Mouse (Mus musculus): ENCODE results near the gene Rcor2.

The Rcor2 gene

GRCm38 (mm10) chr19:7317716-7318115 lies 50.6 kb downstream of the Rcor2 start:
- no peak for DNase-seq (ENCODE audit: low spot score in 2 of 2)

DNA sequence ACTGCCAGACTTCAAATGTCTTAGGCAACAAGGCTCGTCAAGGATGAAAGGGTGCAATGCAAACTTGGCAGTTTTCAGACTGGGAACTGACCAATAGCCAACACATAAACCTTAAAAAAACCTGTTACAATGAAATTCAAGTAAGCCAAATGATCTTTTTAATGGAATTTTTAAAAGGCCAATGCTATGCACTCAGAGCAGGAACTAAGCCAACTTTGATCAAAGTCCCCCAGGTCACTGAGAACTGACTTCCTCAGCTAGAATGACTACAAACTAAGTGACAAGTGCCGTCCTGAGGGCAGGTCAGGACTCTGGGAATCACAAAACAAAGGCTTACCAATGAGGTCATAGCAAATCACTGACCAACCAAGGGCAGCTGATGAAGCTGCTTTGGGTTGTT lies 53.1 kb downstream of the Rcor2 start:
- DNase-seq (ENCODE audit: low spot score in 2 of 2), result no peak

DNA sequence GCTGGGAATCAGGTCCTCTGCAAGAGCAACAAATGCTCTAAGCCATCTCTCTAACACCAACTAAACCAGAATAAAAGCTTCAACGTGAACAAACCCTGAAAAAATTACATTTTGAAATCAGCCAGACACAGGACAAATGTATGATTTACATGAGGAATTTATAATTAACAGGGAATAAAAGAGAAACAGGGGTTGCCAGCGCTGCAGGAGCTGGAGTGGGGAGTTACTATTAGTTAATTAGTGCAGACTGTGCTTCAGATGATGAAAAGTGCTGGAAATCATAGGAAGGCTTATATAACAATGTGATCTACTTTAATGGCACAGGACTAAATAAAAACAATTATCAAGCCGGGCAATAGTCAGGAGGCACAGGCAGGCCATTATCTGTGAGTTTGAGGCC lies 54.3 kb downstream of the Rcor2 start:
- DNase-seq (ENCODE audit: low spot score in 2 of 2), result no peak

Data from spleen, postnatal 36 days (tissue).